Mouse (Mus musculus) splenic B cell, adult 2 months (primary cell): ENCODE results near the gene Agbl1.

Source experiments
- DNase-seq: peaks from one replicate; pipeline ENCODE4 v3.0.0-alpha.2; 2011; ENCODE audit warnings: low read depth, low spot score
- H3K27me3 ChIP-seq: 2 replicates; pipeline ENCODE4 v1.6.1; 2012; ENCODE audit warnings: mild to moderate bottlenecking, low read length, moderate library complexity, mixed read lengths; ENCODE audit not compliant: control insufficient read depth, poor library complexity, insufficient read depth, severe bottlenecking
- H3K36me3 ChIP-seq: 2 replicates; pipeline ENCODE4 v1.6.1; 2012; ENCODE audit warnings: mild to moderate bottlenecking, low read length, moderate library complexity, mixed read lengths; ENCODE audit not compliant: control insufficient read depth, poor library complexity, insufficient read depth, severe bottlenecking

The Agbl1 gene

GRCm38 (mm10) chr7:76416084-76416597 is 186.5 kb downstream of the Agbl1 start:
- Histone ChIP-seq H3K27me3 (no peaks in the 10 kb centered on the region), H3K36me3 (no peaks in the 10 kb centered on the region)
- DNase-seq = no peak

- no peak for DNase-seq
- Histone ChIP-seq H3K27me3 (no peaks in the 10 kb centered on the region), H3K36me3 (no peaks in the 10 kb centered on the region)
Observed at GRCm38 (mm10) chr7:76438581-76438980, 208.9 kb downstream of the Agbl1 start.

- Histone ChIP-seq H3K27me3 (no peaks in the 10 kb centered on the region), H3K36me3 (no peaks in the 10 kb centered on the region)
- DNase-seq = no peak
Observed at GRCm38 (mm10) chr7:76438988-76439387, 209.3 kb downstream of the Agbl1 start.

- peak; percentile 80 for DNase-seq
- H3K27me3 ChIP-seq = no peaks in the 10 kb centered on the region
- H3K36me3 ChIP-seq = no peaks in the 10 kb centered on the region
Observed at GRCm38 (mm10) chr7:76462361-76463001, 232.8 kb downstream of the Agbl1 start.

GRCm38 (mm10) chr7:76466427-76466826 is 236.7 kb downstream of the Agbl1 start:
- no peak for DNase-seq
- Histone ChIP-seq H3K36me3 (no peaks in the 10 kb centered on the region), H3K27me3 (no peaks in the 10 kb centered on the region)

GRCm38 (mm10) chr7:76474233-76474632 is 244.5 kb downstream of the Agbl1 start:
- DNase-seq = peak; percentile 32
- no peaks in the 10 kb centered on the region for H3K27me3 ChIP-seq
- no peaks in the 10 kb centered on the region for H3K36me3 ChIP-seq

GRCm38 (mm10) chr7:76485546-76485945 is 255.9 kb downstream of the Agbl1 start:
- Histone ChIP-seq H3K27me3 (no peaks in the 10 kb centered on the region), H3K36me3 (no peaks in the 10 kb centered on the region)
- no peak for DNase-seq

GRCm38 (mm10) chr7:76487519-76487918 is 257.8 kb downstream of the Agbl1 start:
- Histone ChIP-seq H3K27me3 (no peaks in the 10 kb centered on the region), H3K36me3 (no peaks in the 10 kb centered on the region)
- no peak for DNase-seq

- Histone ChIP-seq H3K36me3 (no peaks in the 10 kb centered on the region), H3K27me3 (no peaks in the 10 kb centered on the region)
- peak; percentile 18 for DNase-seq
Observed at GRCm38 (mm10) chr7:76524291-76524690, 294.6 kb downstream of the Agbl1 start.

GRCm38 (mm10) chr7:76546456-76546855 is 316.8 kb downstream of the Agbl1 start:
- DNase-seq = no peak
- Histone ChIP-seq H3K36me3 (no peaks in the 10 kb centered on the region), H3K27me3 (no peaks in the 10 kb centered on the region; the same call in 1 of the 2 replicates)

GRCm38 (mm10) chr7:76547313-76547712 is 317.6 kb downstream of the Agbl1 start:
- H3K27me3 ChIP-seq = no peaks in the 10 kb centered on the region; the same call in 1 of the 2 replicates
- DNase-seq = no peak
- H3K36me3 ChIP-seq = no peaks in the 10 kb centered on the region

GRCm38 (mm10) chr7:76551860-76552259 is 322.2 kb downstream of the Agbl1 start:
- no peaks in the 10 kb centered on the region; the same call in none of the 2 replicates for H3K27me3 ChIP-seq
- no peaks in the 10 kb centered on the region for H3K36me3 ChIP-seq
- DNase-seq = no peak

- no peaks in the 10 kb centered on the region for H3K36me3 ChIP-seq
- no peaks in the 10 kb centered on the region for H3K27me3 ChIP-seq
- DNase-seq = no peak
Observed at GRCm38 (mm10) chr7:76560564-76561258, 331.0 kb downstream of the Agbl1 start.

GRCm38 (mm10) chr7:76562506-76562905 is 332.8 kb downstream of the Agbl1 start:
- Histone ChIP-seq H3K36me3 (no peaks in the 10 kb centered on the region), H3K27me3 (no peaks in the 10 kb centered on the region)
- no peak for DNase-seq

GRCm38 (mm10) chr7:76594566-76595079 is 364.9 kb downstream of the Agbl1 start:
- no peaks in the 10 kb centered on the region for H3K36me3 ChIP-seq
- no peaks in the 10 kb centered on the region for H3K27me3 ChIP-seq
- DNase-seq = no peak
